Mouse (Mus musculus) cerebellum, adult 9-11 months (tissue): ENCODE results near the gene Gdf5.
A peak's percentile ranks its signal among the peaks of the same experiment; 100 is the strongest.
"Not testable (repeated sequence)": the region's sequence is repeated elsewhere in the genome, so short reads cannot be mapped to it uniquely, and the experiment has no call there.

Source experiments
- DNase-seq: peaks from one replicate; pipeline ENCODE4 v3.0.0; 2022

Gdf5 gene

GRCm38 (mm10) chr2:155939897-155940529, 5.2 kb downstream of the Gdf5 start:
- no peak for DNase-seq

- peak; percentile 94 for DNase-seq
Measured at GRCm38 (mm10) chr2:155929531-155930442, 15.4 kb downstream of the Gdf5 start, which contains the start of gene Uqcc1. Gene Uqcc1, minus strand, starts transcription at chr2:155930310.

- DNase-seq: no peak
Measured at GRCm38 (mm10) chr2:155928711-155929345, 16.3 kb downstream of the Gdf5 start.

GRCm38 (mm10) chr2:155925213-155925612, 20.0 kb downstream of the Gdf5 start:
- not testable (repeated sequence) for DNase-seq

GRCm38 (mm10) chr2:155923143-155923542, 22.0 kb downstream of the Gdf5 start:
- no peak for DNase-seq

GRCm38 (mm10) chr2:155914684-155915083, 30.5 kb downstream of the Gdf5 start:
- no peak for DNase-seq

GRCm38 (mm10) chr2:155903632-155904008, 41.5 kb downstream of the Gdf5 start:
- DNase-seq: no peak

GRCm38 (mm10) chr2:155902989-155903631, 42.1 kb downstream of the Gdf5 start:
- peak; percentile 74 for DNase-seq

DNA sequence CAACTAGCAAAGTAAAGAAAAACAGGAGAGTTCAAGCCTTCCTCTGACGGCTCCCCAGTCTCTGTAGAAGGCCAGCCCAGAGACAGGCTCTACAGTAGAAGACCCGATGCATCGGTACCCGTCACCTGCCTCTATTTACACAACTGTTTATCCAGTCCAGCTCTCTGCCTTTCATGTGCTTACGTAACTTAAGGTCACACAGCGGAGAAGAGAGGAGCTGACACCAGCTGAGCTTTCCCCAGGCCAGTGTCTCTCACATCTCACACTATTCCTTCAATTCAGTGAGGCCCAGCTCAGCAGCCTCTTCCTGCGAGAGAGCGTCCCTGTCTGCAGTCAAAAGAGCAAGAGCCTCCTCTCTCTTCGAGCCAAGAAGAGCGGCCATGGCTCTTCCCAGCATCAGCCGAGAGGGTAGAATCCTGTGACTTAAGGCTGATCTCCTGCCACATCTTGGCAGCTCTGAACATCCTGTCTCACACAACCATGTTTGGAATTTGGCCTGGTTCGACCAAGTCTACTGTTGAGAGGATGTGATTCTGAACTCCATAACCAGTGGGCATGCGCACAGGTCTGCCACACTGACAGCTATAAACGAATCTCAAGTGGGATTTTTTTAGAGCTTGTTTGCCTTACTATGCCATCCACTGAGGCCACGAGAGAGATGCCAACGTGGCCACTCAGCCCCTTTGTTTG, 50.0 kb downstream of the Gdf5 start:
- DNase-seq: no peak

DNA sequence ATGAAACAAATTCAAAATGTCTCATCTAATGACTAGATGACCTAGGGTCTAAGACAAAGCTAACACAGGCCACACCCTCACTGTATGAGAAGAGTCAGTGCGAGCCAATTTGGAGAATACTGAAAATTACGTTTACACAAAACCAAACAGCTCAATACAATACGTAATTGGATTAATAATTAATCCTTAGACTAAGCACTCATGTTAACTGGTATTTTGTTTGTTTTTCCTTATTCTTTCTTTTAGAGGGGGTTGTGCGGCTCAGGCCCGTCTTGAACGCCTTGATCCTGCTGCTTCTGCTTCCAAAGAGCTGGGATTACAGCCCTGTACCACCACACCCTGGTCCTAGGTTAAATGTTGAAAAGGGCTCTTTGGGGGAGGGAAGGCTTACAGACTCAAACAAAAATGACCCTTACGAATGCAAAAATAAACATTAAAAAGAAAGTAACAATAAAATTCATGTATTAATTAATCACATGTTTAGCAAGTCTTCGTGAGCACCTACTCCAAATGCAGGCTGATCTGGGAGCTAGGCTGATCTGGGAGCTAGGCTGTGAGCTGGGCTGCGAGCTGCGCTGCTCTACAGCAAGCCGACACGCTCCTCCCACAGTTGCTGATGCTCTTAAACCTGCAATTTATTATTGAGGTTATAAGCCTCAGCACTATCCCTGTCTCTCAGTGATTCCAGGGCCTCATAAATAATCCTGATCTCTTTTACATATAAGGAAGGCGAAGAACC, 50.7 kb downstream of the Gdf5 start:
- DNase-seq: no peak
